Mouse (Mus musculus) intestine, embryonic 15.5 days (tissue): ENCODE results near the gene Gal3st3. TPM values are rescaled to one million over a fixed set of nuclear protein-coding genes. Genes with fewer than 3 reads are reported as not detected.

ENCODE experiments used
- ATAC-seq: fragments of 200-750 bp; cut with Nextera tagmentation; 2 replicates; pipeline ENCODE4 v1.8.0; 2017; ENCODE audit warnings: moderate TSS enrichment, moderate library complexity
- H3K27ac ChIP-seq: fragments of 300-500 bp; sonication (generic); 2 replicates; pipeline ENCODE4 v1.5.1; 2015; ENCODE audit warnings: mild to moderate bottlenecking, inconsistent platforms
- H3K27me3 ChIP-seq: fragments of 300-500 bp; sonication (generic); replicated peaks from 2 replicates; pipeline ENCODE4 v1.6.1; 2015; ENCODE audit warnings: inconsistent platforms
- H3K36me3 ChIP-seq: fragments of 300-500 bp; sonication (generic); 2 replicates; pipeline ENCODE4 v1.6.1; 2015; ENCODE audit warnings: inconsistent platforms
- H3K4me1 ChIP-seq: fragments of 300-500 bp; sonication (generic); replicated peaks from 2 replicates; pipeline ENCODE4 v1.6.1; 2015; ENCODE audit warnings: inconsistent platforms
- H3K4me2 ChIP-seq: fragments of 300-500 bp; sonication (generic); replicated peaks from 2 replicates; pipeline ENCODE4 v1.6.1; 2015; ENCODE audit warnings: mild to moderate bottlenecking, inconsistent platforms
- H3K4me3 ChIP-seq: fragments of 300-500 bp; sonication (generic); replicated peaks from 2 replicates; pipeline ENCODE4 v1.5.1; 2015; ENCODE audit warnings: inconsistent platforms
- H3K9ac ChIP-seq: fragments of 300-500 bp; sonication (generic); 2 replicates; pipeline ENCODE4 v1.6.1; 2015; ENCODE audit warnings: inconsistent platforms
- H3K9me3 ChIP-seq: fragments of 300-500 bp; sonication (generic); 2 replicates; pipeline ENCODE4 v1.6.1; 2016; ENCODE audit warnings: inconsistent platforms
- WGBS: fragments of 180-500 bp; shearing (Covaris S2); methylation state at CpG from one replicate; pipeline ENCODE4 v1.1.7; 2015; 5-methylcytosine and 5-hydroxymethylcytosine counted together
- polyA plus RNA-seq: library from polyadenylated mRNA; unstranded; fragments of >200 nt; fragmentation: Nextera tagmentation; extraction: Ambion mirVana; gene quantifications from 2 replicates; pipeline ENCODE4 v1.2.1, GENCODE M21; 2015

The Gal3st3 gene
- polyA plus RNA-seq = 2.1 and 2.4 TPM in 2 replicates

- Histone ChIP-seq H3K4me3 (peak within 1 kb of the TSS; percentile 31), H3K9ac (peak within 1 kb of the TSS; percentile 46), H3K27ac (no peak within 1 kb of the TSS), H3K4me2 (peak within 1 kb of the TSS; percentile 67), H3K9me3 (no peaks in the 10 kb centered on the region), H3K4me1 (peaks cover 19% of the 10 kb centered on the region), H3K27me3 (no peaks in the 10 kb centered on the region), H3K36me3 (no peaks in the 10 kb centered on the region; the same call in 1 of the 2 replicates)
- no peak for ATAC-seq
- 11% methylated on average over 31 of the region's 32 CpGs for WGBS
These were observed at the start of gene Gal3st3 for GRCm38 (mm10) chr19:5297903-5298800. Gene Gal3st3 (plus strand): TSS chr19:5298331.

- H3K27me3 ChIP-seq = no peaks in the 10 kb centered on the region
- no peak overlapping the region for H3K4me3 ChIP-seq
- no peak overlapping the region for H3K9ac ChIP-seq
- H3K4me2 ChIP-seq = no peak overlapping the region
- no peaks in the 10 kb centered on the region for H3K9me3 ChIP-seq
- no peak for ATAC-seq
- no peaks in the 10 kb centered on the region for H3K4me1 ChIP-seq
- H3K27ac ChIP-seq = no peak overlapping the region
- no peaks in the 10 kb centered on the region for H3K36me3 ChIP-seq
- WGBS = 45% methylated on average over 3 of the region's 3 CpGs
These were observed 41.0 kb upstream of the Gal3st3 start for GRCm38 (mm10) chr19:5257140-5257539.

GRCm38 (mm10) chr19:5267015-5267414, 31.1 kb upstream of the Gal3st3 start:
- Histone ChIP-seq H3K4me1 (peaks cover 9% of the 10 kb centered on the region; the same call in 1 of the 2 replicates), H3K36me3 (no peaks in the 10 kb centered on the region), H3K27me3 (no peaks in the 10 kb centered on the region), H3K9me3 (no peaks in the 10 kb centered on the region), H3K9ac (no peak overlapping the region), H3K4me3 (no peak overlapping the region), H3K27ac (no peak overlapping the region), H3K4me2 (no peak overlapping the region)
- ATAC-seq = no peak
- WGBS = 96% methylated on average over 5 of the region's 5 CpGs

- H3K9me3 ChIP-seq = no peaks in the 10 kb centered on the region
- H3K27ac ChIP-seq = no peak overlapping the region
- no peaks in the 10 kb centered on the region for H3K27me3 ChIP-seq
- H3K4me3 ChIP-seq = no peak overlapping the region
- H3K4me2 ChIP-seq = no peak overlapping the region
- H3K36me3 ChIP-seq = no peaks in the 10 kb centered on the region
- peaks cover 11% of the 10 kb centered on the region; the same call in 1 of the 2 replicates for H3K4me1 ChIP-seq
- no peak overlapping the region for H3K9ac ChIP-seq
- ATAC-seq = no peak
These were observed 30.1 kb upstream of the Gal3st3 start for GRCm38 (mm10) chr19:5268017-5268416.

GRCm38 (mm10) chr19:5268875-5269274, 29.3 kb upstream of the Gal3st3 start:
- Histone ChIP-seq H3K36me3 (no peaks in the 10 kb centered on the region), H3K9ac (no peak overlapping the region), H3K4me2 (no peak overlapping the region), H3K4me3 (no peak overlapping the region), H3K27me3 (no peaks in the 10 kb centered on the region), H3K9me3 (no peaks in the 10 kb centered on the region), H3K27ac (no peak overlapping the region), H3K4me1 (peaks cover 19% of the 10 kb centered on the region; the same call in 1 of the 2 replicates)
- WGBS = 81% methylated on average over 3 of the region's 3 CpGs
- ATAC-seq = no peak

GRCm38 (mm10) chr19:5269392-5269791, 28.7 kb upstream of the Gal3st3 start:
- Histone ChIP-seq H3K27ac (no peak overlapping the region), H3K9ac (no peak overlapping the region), H3K4me3 (no peak overlapping the region), H3K4me1 (peaks cover 20% of the 10 kb centered on the region; the same call in 1 of the 2 replicates), H3K27me3 (no peaks in the 10 kb centered on the region), H3K9me3 (no peaks in the 10 kb centered on the region), H3K36me3 (peaks cover 3% of the 10 kb centered on the region; the same call in 1 of the 2 replicates), H3K4me2 (no peak overlapping the region)
- WGBS = 74% methylated on average over 5 of the region's 5 CpGs
- no peak for ATAC-seq

- Histone ChIP-seq H3K27me3 (no peaks in the 10 kb centered on the region), H3K36me3 (peaks cover 15% of the 10 kb centered on the region), H3K4me3 (peak overlapping the region; percentile 91; the same call in 1 of the 2 replicates), H3K9ac (no peak overlapping the region), H3K9me3 (no peaks in the 10 kb centered on the region), H3K27ac (no peak overlapping the region), H3K4me2 (peak overlapping the region; percentile 90), H3K4me1 (peaks cover 20% of the 10 kb centered on the region; the same call in 1 of the 2 replicates)
- no peak for ATAC-seq
- 48% methylated on average over 1 of the region's 1 CpGs for WGBS
These were observed 26.7 kb upstream of the Gal3st3 start for GRCm38 (mm10) chr19:5271430-5271829.

GRCm38 (mm10) chr19:5272326-5272795, 25.8 kb upstream of the Gal3st3 start:
- peak overlapping the region; percentile 90 for H3K4me2 ChIP-seq
- H3K9ac ChIP-seq = peak overlapping the region; percentile 94
- no peaks in the 10 kb centered on the region for H3K9me3 ChIP-seq
- H3K27ac ChIP-seq = peak overlapping the region; percentile 87
- peaks cover 15% of the 10 kb centered on the region for H3K36me3 ChIP-seq
- peak overlapping the region; percentile 91 for H3K4me3 ChIP-seq
- no peaks in the 10 kb centered on the region for H3K27me3 ChIP-seq
- peak; percentile 66 for ATAC-seq
- WGBS = under 1% methylated on average over 28 of the region's 30 CpGs
- peaks cover 20% of the 10 kb centered on the region; the same call in 1 of the 2 replicates for H3K4me1 ChIP-seq

GRCm38 (mm10) chr19:5272801-5273733, 25.1 kb upstream of the Gal3st3 start, which contains the start of gene Pacs1:
Gene Pacs1 (minus strand): TSS chr19:5273119.
- Histone ChIP-seq H3K36me3 (peaks cover 17% of the 10 kb centered on the region), H3K9me3 (no peaks in the 10 kb centered on the region), H3K27ac (peak within 1 kb of the TSS; percentile 87), H3K4me1 (peaks cover 21% of the 10 kb centered on the region; the same call in 1 of the 2 replicates), H3K4me3 (peak within 1 kb of the TSS; percentile 91), H3K27me3 (no peaks in the 10 kb centered on the region), H3K4me2 (peak within 1 kb of the TSS; percentile 90), H3K9ac (peak within 1 kb of the TSS; percentile 94)
- peak; percentile 95 for ATAC-seq
- under 1% methylated on average over 73 of the region's 97 CpGs for WGBS

GRCm38 (mm10) chr19:5273916-5274315, 24.2 kb upstream of the Gal3st3 start:
- Histone ChIP-seq H3K4me2 (peak overlapping the region; percentile 90; the same call in 1 of the 2 replicates), H3K4me3 (no peak overlapping the region), H3K27me3 (no peaks in the 10 kb centered on the region), H3K9ac (no peak overlapping the region), H3K4me1 (peaks cover 22% of the 10 kb centered on the region; the same call in 1 of the 2 replicates), H3K36me3 (peaks cover 20% of the 10 kb centered on the region), H3K9me3 (no peaks in the 10 kb centered on the region), H3K27ac (peak overlapping the region; percentile 87)
- no peak for ATAC-seq
- 67% methylated on average over 4 of the region's 4 CpGs for WGBS

GRCm38 (mm10) chr19:5274641-5275040, 23.5 kb upstream of the Gal3st3 start:
- 91% methylated on average over 13 of the region's 13 CpGs for WGBS
- ATAC-seq = no peak
- no peaks in the 10 kb centered on the region for H3K27me3 ChIP-seq
- H3K9ac ChIP-seq = no peak overlapping the region
- 0 out of 2 replicates have a peak overlapping the region, but pooled peaks have one; percentile 87 for H3K27ac ChIP-seq
- H3K36me3 ChIP-seq = peaks cover 27% of the 10 kb centered on the region
- H3K4me3 ChIP-seq = no peak overlapping the region
- H3K4me1 ChIP-seq = peaks cover 20% of the 10 kb centered on the region; the same call in 1 of the 2 replicates
- H3K9me3 ChIP-seq = no peaks in the 10 kb centered on the region
- no peak overlapping the region for H3K4me2 ChIP-seq
